Mouse (Mus musculus): ENCODE data around the gene Lgals2.

GRCm38 (mm10) chr15:78839744-78840143 is 15.6 kb downstream of the Lgals2 start:
- TF ChIP-seq CTCF (IDR thresholded peaks at IDR 0.05; ENCODE audit: control insufficient read depth, insufficient read depth, insufficient read length): no peak
- TF ChIP-seq MYOD1 (IDR thresholded peaks at IDR 0.05; ENCODE audit: control insufficient read depth, insufficient read length, low read depth): no peak
- TF ChIP-seq MAX (IDR thresholded peaks at IDR 0.05): no peak
